Mouse (Mus musculus): Measurements from ENCODE around the gene Zfand2b.

GRCm38 (mm10) chr1:75142301-75143261 is 25.9 kb upstream of the Zfand2b start, which contains the start of the genes Cnppd1 and Retreg2:
- TF ChIP-seq CTCF (conservative IDR thresholded peaks at IDR 0.05 in 1 of 2, IDR thresholded peaks at IDR 0.05 in 1 of 2; ENCODE audit: low read depth in 2 of 2, low read length in 2 of 2): peak in 1 of 2 experiments; percentile 72; a peak in 2 of 4 replicates
- TF ChIP-seq POLR2A (IDR thresholded peaks at IDR 0.05; ENCODE audit: low read depth, low read length): peak; percentile 84
- no peak for TF ChIP-seq CHD2 (IDR thresholded peaks at IDR 0.05; ENCODE audit: low read length)
- peak; percentile 71; the same call in 1 of the 2 replicates for TF ChIP-seq TBP (conservative IDR thresholded peaks at IDR 0.05; ENCODE audit: low read depth, low read length)
- TF ChIP-seq USF1 (IDR thresholded peaks at IDR 0.05; ENCODE audit: low read depth, low read length): peak; percentile 99
- peak; percentile 99 for TF ChIP-seq BHLHE40 (IDR thresholded peaks at IDR 0.05; ENCODE audit: low read depth, low read length)
- peak; percentile 71; the same call in 1 of the 2 replicates for TF ChIP-seq MAZ (IDR thresholded peaks at IDR 0.05; ENCODE audit: low read depth, low read length)
